Mouse (Mus musculus): ENCODE measurements around the gene Plg. TPM values are rescaled to one million over a fixed set of nuclear protein-coding genes. Genes with fewer than 3 reads are reported as not detected.

Plg gene
- total and polyA plus RNA-seq, 3 experiments: not detected

DNA sequence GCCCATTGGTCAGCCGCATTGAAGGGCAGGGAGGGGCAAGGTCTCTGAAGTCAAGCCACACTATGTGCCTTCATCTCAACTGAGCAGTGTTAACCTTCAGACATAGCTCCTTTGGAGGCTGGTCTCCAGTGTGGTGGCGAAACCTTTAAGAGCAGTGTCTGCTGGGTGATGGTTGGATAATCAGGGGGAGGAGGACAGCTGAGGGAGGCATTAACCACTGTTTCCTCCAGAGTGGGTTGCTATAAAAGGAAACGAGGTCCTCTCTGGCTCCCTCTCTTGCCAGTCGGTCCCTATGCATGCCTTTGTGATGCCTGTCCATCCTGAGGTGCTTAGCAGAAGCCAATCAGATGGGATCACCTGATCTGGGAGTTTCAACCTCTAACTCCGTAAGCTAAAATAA is 90.3 kb downstream of the Plg start:
- Histone ChIP-seq H3K9ac (ENCODE audit: control insufficient read depth, low read depth, low read length, poor library complexity, severe bottlenecking) (no peak overlapping the region), H3K9me3 (replicated peaks; ENCODE audit: insufficient read depth, low read length) (no peaks in the 10 kb centered on the region), H3K79me2 (ENCODE audit: control insufficient read depth, insufficient read depth, low read length, poor library complexity) (peaks cover 27% of the 10 kb centered on the region), H3K4me3 (ENCODE audit: control insufficient read depth in 1 of 2, insufficient read depth in 1 of 2, low read depth in 2 of 2, low read length in 2 of 2) (no peak overlapping the region), H3K4me1 (ENCODE audit: control insufficient read depth in 1 of 2, insufficient read depth in 2 of 2, low read length in 2 of 2) (no peaks in the 10 kb centered on the region), H3K27ac (ENCODE audit: control insufficient read depth, low read depth, low read length) (no peak overlapping the region), H3K36me3 (ENCODE audit: control insufficient read depth in 1 of 2, insufficient read depth in 2 of 2, low read length in 2 of 2) (peaks cover 0 to 5% of the 10 kb centered on the region in 2 experiments; a peak in 1 of 4 replicates), H3K27me3 (ENCODE audit: control insufficient read depth in 1 of 2, insufficient read depth in 2 of 2, low read length in 2 of 2) (no peaks in the 10 kb centered on the region)
- DNase-seq (ENCODE audit: low read depth, low spot score): no peak
- TF ChIP-seq MAFK (IDR thresholded peaks at IDR 0.05; ENCODE audit: borderline replicate concordance, low read depth, low read length) (no peak), ETS1 (IDR thresholded peaks at IDR 0.05; ENCODE audit: low read depth, low read length) (no peak), SMC3 (IDR thresholded peaks at IDR 0.05; ENCODE audit: low read depth, low read length) (no peak), ELF1 (IDR thresholded peaks at IDR 0.05; ENCODE audit: low read depth, low read length) (no peak), TCF12 (IDR thresholded peaks at IDR 0.05; ENCODE audit: low read depth, low read length) (no peak), MYC (IDR thresholded peaks at IDR 0.05; ENCODE audit: low read depth, low read length) (no peak), MXI1 (IDR thresholded peaks at IDR 0.05; ENCODE audit: low read depth, low read length) (no peak), GABPA (IDR thresholded peaks at IDR 0.05; ENCODE audit: low read depth, low read length) (no peak), GATA1 (IDR thresholded peaks at IDR 0.05; ENCODE audit: low read depth, low read length) (no peak), TAL1 (IDR thresholded peaks at IDR 0.05; ENCODE audit: low read length) (no peak), ZMIZ1 (IDR thresholded peaks at IDR 0.05; ENCODE audit: low read depth, low read length) (no peak), MYB (IDR thresholded peaks at IDR 0.05; ENCODE audit: low read depth, low read length) (no peak), RCOR1 (IDR thresholded peaks at IDR 0.05; ENCODE audit: low read depth, low read length) (no peak), TBP (IDR thresholded peaks at IDR 0.05; ENCODE audit: low read depth, low read length) (no peak), EP300 (IDR thresholded peaks at IDR 0.05; ENCODE audit: low read depth in 1 of 2, low read length in 2 of 2) (no peak), ZNF384 (IDR thresholded peaks at IDR 0.05; ENCODE audit: low read depth, low read length) (no peak), MAX (IDR thresholded peaks at IDR 0.05; ENCODE audit: low read length) (no peak), SIN3A (IDR thresholded peaks at IDR 0.05; ENCODE audit: low read length) (no peak), UBTF (IDR thresholded peaks at IDR 0.05; ENCODE audit: borderline replicate concordance, insufficient read depth, low read depth, low read length) (no peak), USF1 (IDR thresholded peaks at IDR 0.05; ENCODE audit: low read depth, low read length) (no peak)

Other genes starting within 250 kb of the Plg start
- gene Map3k4, start 59.8 kb upstream of the Plg start, total RNA-seq (2012; rRNA removed): 18.0 and 18.8 TPM in 2 replicates
- gene Map3k4, start 59.8 kb upstream of the Plg start, polyA plus RNA-seq (2012; ENCODE audit: insufficient read depth in 1 of 2, insufficient read length in 2 of 2, low read depth in 1 of 2, low replicate concordance in 2 of 2, missing spikeins in 1 of 2): 10 to 100 TPM in 1 of 2 experiments, not detected in 1; 20.4 TPM
- gene Slc22a3, start 129.1 kb downstream of the Plg start, total RNA-seq (2012; rRNA removed): 31.5 and 56.0 TPM in 2 replicates
- gene Slc22a3, start 129.1 kb downstream of the Plg start, polyA plus RNA-seq (2012; ENCODE audit: insufficient read depth in 1 of 2, insufficient read length in 2 of 2, low read depth in 1 of 2, low replicate concordance in 2 of 2, missing spikeins in 1 of 2): 10 to 100 TPM in 1 of 2 experiments, not detected in 1; 87.7 TPM
- not detected in 2 replicates for gene Slc22a2, start 205.5 kb downstream of the Plg start, total RNA-seq (2012; rRNA removed)
- not detected for gene Slc22a2, start 205.5 kb downstream of the Plg start, polyA plus RNA-seq (2012; ENCODE audit: insufficient read depth in 1 of 2, insufficient read length in 2 of 2, low read depth in 1 of 2, low replicate concordance in 2 of 2, missing spikeins in 1 of 2)

All from MEL (cell line).